Mouse (Mus musculus) heart, postnatal 25 days (tissue): ENCODE data around the gene Pgls. TPM values are rescaled to one million over a fixed set of nuclear protein-coding genes. Genes with fewer than 3 reads are reported as not detected.

Experiments
- DNase-seq: peaks from one replicate; pipeline ENCODE4 v3.0.0; 2022; ENCODE audit warnings: low spot score
- intact Hi-C: fragments of 180-260 bp; cut with DNase I; formaldehyde crosslinking; loops from one replicate; pipeline ENCODE4 v1.15.1; 2025
- microRNA-seq: library from miRNA; unstranded; fragments of <30 nt; microRNA quantifications from one replicate; pipeline ENCODE4 v1.2.0, GENCODE M21; 2022
- total RNA-seq, 2 experiments: library from RNA; stranded (reverse); gene quantifications; 2 replicates each; pipeline ENCODE4 v1.2.3; 2021

Pgls gene
- total RNA-seq, 2 experiments from 2014 or later: 68.1 to 75.9 TPM

- intact Hi-C loops: loop anchor here (2.0 to 5.0 kb wide), 2 partner anchors 35 to 69 kb away; partner anchors contain the start of gene Fam129c
- no peak for DNase-seq
Measured at GRCm38 (mm10) chr8:71631897-71632296, 39.9 kb downstream of the Pgls start.

DNA sequence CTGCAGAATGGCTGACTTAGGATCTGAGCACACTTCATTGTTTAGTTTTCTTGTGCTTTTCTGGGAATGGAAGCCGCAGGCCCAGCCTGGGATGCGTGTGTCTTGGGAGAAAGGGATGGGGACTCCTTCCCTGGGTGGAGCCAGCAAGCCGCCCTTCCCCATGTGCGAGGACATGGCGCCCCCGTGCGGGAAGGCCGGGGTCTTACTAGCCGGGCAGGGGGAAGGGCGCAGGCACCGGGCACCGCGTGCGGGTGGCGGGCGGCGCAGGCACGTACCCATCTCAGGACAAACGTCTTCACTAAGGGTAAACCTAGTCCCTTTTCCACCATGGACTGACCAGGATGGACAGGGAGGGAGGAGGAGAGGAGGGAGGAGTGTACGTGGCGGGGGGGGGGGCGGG lies 41.2 kb downstream of the Pgls start:
- peak; percentile 31 for DNase-seq
- intact Hi-C loops: loop anchor here (2.0 to 5.0 kb wide), 2 partner anchors 36 to 70 kb away; partner anchors contain the start of gene Fam129c

DNA sequence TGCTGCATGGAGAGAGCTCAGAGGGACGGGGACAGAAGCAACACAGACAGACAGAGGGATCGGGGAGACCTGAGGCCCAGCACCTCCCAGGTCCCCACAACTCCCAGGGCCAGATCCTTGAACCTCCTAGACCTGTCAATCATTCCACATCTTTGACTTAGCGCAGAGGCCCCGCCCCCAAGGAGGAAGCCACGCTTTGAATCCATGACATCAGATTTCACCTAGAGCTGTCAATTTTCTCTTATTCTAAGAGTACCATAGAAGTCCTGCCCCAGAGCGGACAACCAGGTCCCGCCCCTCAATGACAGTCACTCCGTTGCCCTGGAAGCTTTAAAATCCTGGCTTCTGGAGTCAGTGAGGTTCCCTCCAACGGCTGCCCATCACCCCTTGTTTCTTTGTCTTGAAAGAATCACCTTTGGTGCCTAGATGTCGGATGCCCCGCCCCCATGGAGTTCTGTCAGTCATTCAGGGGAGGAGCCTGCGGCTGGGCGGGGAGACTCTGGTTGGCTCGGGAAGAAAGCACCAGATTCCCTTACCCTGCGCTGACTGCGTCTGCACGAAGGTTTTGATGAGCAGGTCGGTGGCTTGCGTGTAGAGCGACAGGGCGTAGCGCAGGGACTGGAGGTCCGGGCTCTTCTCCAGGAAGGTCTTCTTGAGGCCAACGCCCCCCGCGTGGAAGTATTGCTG lies 42.1 kb downstream of the Pgls start:
- no peak for DNase-seq

DNA sequence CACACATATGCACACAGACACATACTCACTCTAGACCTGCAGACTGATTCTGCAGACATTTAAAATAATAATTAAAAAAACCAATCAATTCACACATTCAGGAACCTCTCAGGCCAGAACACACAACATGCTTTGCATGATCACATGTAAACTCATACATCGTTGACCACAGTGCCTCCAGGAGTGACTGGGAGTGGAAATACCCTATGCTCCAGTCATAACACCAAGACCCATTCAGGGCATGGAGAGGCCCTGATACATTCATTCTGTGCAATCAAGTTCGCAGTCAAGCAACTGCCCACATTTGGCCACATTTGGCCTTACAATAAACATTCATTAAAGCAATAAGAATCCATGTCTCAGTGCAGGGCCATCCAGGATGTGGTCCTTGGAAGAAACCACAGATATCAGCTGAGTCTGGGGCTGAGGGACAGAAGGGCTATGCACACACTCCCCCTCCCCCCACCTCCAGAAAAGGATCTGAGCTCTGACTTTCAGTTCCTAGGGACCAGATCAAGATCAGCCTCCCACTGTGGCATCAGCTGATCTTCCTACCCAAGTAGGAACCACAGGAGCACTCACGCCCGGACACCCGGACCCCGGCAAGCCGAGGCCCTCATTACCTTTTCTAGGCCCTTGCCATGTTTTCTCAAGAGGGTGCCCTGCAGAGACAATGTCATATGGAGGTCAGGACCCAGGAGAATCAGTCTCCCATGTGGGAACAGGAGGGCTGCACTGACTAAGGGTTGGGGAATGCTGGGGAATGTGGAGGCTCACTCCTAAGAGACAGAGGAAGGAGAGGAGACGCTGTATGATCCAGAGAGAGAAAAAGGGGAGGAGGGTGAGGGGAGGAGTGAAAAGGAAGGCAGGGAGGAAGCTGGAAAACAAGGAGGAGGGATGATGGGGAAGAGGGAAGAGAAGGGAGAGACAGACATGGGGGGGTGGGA lies 45.4 kb downstream of the Pgls start:
- intact Hi-C loops: no loop called here
- no peak for DNase-seq

More for the DNA sequence above, 42.1 kb downstream of the Pgls start:
- intact Hi-C loops: loop anchor here (2.0 to 5.0 kb wide), 2 partner anchors 37 to 71 kb away; partner anchors contain the start of gene Fam129c

GRCm38 (mm10) chr8:71638321-71638720 lies 46.3 kb downstream of the Pgls start:
- no peak for DNase-seq
- intact Hi-C loops: no loop called here

- no peak for DNase-seq
- intact Hi-C loops: no loop called here
Measured at GRCm38 (mm10) chr8:71639318-71639717, 47.3 kb downstream of the Pgls start.

- intact Hi-C loops: no loop called here
- no peak for DNase-seq
Measured at GRCm38 (mm10) chr8:71645510-71645909, 53.5 kb downstream of the Pgls start.

Small RNAs within 50 kb of the gene (microRNA-seq; reads per million reads assigned to microRNA genes)
- not detected for gene Mir6769b

Other genes with a start within 250 kb of the Pgls start
- 100 to 1,000 TPM; 116 to 128 TPM for gene Use1, start 225.3 kb upstream of the Pgls start, total RNA-seq
- 10 to 100 TPM; 13.2 to 14.3 TPM for gene Ocel1, start 220.9 kb upstream of the Pgls start, total RNA-seq
- 10 to 100 TPM; 56.3 to 56.6 TPM for gene Nr2f6, start 210.2 kb upstream of the Pgls start, total RNA-seq
- gene Ushbp1, start 196.4 kb upstream of the Pgls start, total RNA-seq: 10 to 100 TPM; 24.5 to 32.5 TPM
- gene Babam1, start 195.3 kb upstream of the Pgls start, total RNA-seq: 10 to 100 TPM; 67.0 to 69.5 TPM
- under 1 TPM; 0.18 to 0.36 TPM for gene Ankle1, start 186.2 kb upstream of the Pgls start, total RNA-seq
- gene Abhd8, start 128.5 kb upstream of the Pgls start, total RNA-seq: 10 to 100 TPM; 32.4 to 32.6 TPM
- gene Mrpl34, start 127.2 kb upstream of the Pgls start, total RNA-seq: 100 to 1,000 TPM; 136 to 142 TPM
- gene Dda1, start 123.0 kb upstream of the Pgls start, total RNA-seq: 10 to 100 TPM; 29.1 to 29.9 TPM
- gene Ano8, start 106.2 kb upstream of the Pgls start, total RNA-seq: 10 to 100 TPM; 17.0 to 18.2 TPM
- 10 to 100 TPM; 18.5 to 19.4 TPM for gene Gtpbp3, start 104.1 kb upstream of the Pgls start, total RNA-seq
- gene Plvap, start 80.4 kb upstream of the Pgls start, total RNA-seq: 10 to 100 TPM; 26.6 to 35.3 TPM
- gene Ccdc194, start 66.5 kb upstream of the Pgls start, total RNA-seq: under 1 TPM in 1 of 2 experiments, not detected in 1; 0.14 TPM
- gene Bst2, start 54.7 kb upstream of the Pgls start, total RNA-seq: 10 to 100 TPM; 17.4 to 22.8 TPM
- gene Mvb12a, start 49.3 kb upstream of the Pgls start, total RNA-seq: 10 to 100 TPM; 27.0 to 31.1 TPM
- gene Tmem221, start 33.3 kb upstream of the Pgls start, total RNA-seq: under 1 TPM; 0.31 to 0.36 TPM
- gene Nxnl1, start 25.6 kb upstream of the Pgls start, total RNA-seq: under 1 TPM; 0.14 to 0.31 TPM
- gene Slc27a1, start 23.3 kb upstream of the Pgls start, total RNA-seq: 100 to 1,000 TPM; 140 to 143 TPM
- 1 to 10 TPM in 1 of 2 experiments, under 1 TPM in 1; 0.81 to 1.5 TPM for gene Fam129c, start 5.5 kb downstream of the Pgls start, total RNA-seq
- gene Colgalt1, start 18.8 kb downstream of the Pgls start, total RNA-seq: 10 to 100 TPM; 41.3 to 43.1 TPM
- under 1 TPM; 0.73 to 0.83 TPM for gene Unc13a, start 79.6 kb downstream of the Pgls start, total RNA-seq
- gene Jak3, start 84.1 kb downstream of the Pgls start, total RNA-seq: 1 to 10 TPM; 7.8 to 8.5 TPM
- 1 to 10 TPM; 4.0 to 4.8 TPM for gene Insl3, start 97.0 kb downstream of the Pgls start, total RNA-seq
- 1 to 10 TPM; 5.5 to 8.0 TPM for gene B3gnt3, start 109.6 kb downstream of the Pgls start, total RNA-seq
- under 1 TPM; 0.59 to 0.83 TPM for gene Fcho1, start 133.5 kb downstream of the Pgls start, total RNA-seq